Mouse (Mus musculus): ENCODE results near the gene Sesn3. TPM values are rescaled to one million over a fixed set of nuclear protein-coding genes. Genes with fewer than 3 reads are reported as not detected.
"Not testable (repeated sequence)": the region's sequence is repeated elsewhere in the genome, so short reads cannot be mapped to it uniquely, and the experiment has no call there.

Gene Sesn3
- polyA plus RNA-seq (2016; fragmentation: Nextera tagmentation; extraction: Ambion mirVana), result 13.4 and 16.9 TPM in 2 replicates

DNA sequence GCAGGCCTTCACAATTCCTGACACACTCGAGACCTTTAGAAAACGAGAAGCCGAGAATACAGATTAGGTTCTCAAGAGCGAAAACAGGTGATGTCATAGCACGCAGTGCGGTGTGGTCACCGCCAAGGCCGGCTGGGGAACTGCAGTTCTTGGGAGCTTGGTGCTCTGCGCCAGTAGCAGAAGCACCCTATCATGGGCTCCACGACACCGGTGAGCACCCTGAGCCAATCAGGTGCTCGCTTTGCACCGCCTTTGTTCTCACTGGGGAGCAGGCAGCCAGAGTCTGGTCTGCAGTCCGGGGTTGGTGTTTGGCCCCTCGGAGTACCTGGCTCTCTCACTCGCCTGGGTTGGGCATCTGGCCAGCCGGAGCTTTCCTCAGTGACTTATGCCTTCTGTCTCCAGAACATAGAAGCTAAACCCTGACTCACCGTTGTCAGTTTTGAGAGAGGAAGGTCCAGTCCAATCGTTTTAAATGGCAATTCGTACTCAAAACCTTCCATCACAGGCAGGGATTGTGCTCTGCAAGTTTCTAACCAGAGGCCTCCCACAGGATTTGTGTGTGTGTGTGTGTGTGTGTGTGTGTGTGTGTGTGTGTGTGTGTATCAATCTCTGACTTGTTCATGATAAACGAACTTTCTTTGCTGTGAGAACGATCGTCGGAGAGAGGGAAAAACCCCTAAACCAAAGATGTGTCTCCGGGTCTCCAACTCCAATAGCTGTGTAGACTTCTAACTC is at the start of gene Sesn3:
Gene Sesn3, plus strand, starts transcription at position 82 of the 735 bp plus-strand sequence.
- WGBS, result 4% methylated on average over 25 of the region's 25 CpGs

GRCm38 (mm10) chr9:14227086-14227485 is 47.8 kb upstream of the Sesn3 start:
- WGBS, result 87% methylated on average over 2 of the region's 2 CpGs
- not testable (repeated sequence) for H3K36me3 ChIP-seq; H3K27me3 ChIP-seq (ENCODE audit: insufficient read depth, poor library complexity, severe bottlenecking); H3K4me3 ChIP-seq; H3K4me1 ChIP-seq (replicated peaks); H3K9me3 ChIP-seq; H3K27ac ChIP-seq; DNase-seq (ENCODE audit: low spot score)

More for the DNA sequence above, at the start of gene Sesn3:
- H3K9me3 ChIP-seq, result no peaks in the 10 kb centered on the region
- peak within 1 kb of the TSS; percentile 94 for H3K4me3 ChIP-seq
- H3K27ac ChIP-seq, result peak within 1 kb of the TSS; percentile 95
- no peaks in the 10 kb centered on the region for H3K36me3 ChIP-seq
- H3K4me1 ChIP-seq (replicated peaks), result peaks cover 22% of the 10 kb centered on the region
- no peaks in the 10 kb centered on the region for H3K27me3 ChIP-seq (ENCODE audit: insufficient read depth, poor library complexity, severe bottlenecking)
- peak; percentile 83 for DNase-seq (ENCODE audit: low spot score)

DNA sequence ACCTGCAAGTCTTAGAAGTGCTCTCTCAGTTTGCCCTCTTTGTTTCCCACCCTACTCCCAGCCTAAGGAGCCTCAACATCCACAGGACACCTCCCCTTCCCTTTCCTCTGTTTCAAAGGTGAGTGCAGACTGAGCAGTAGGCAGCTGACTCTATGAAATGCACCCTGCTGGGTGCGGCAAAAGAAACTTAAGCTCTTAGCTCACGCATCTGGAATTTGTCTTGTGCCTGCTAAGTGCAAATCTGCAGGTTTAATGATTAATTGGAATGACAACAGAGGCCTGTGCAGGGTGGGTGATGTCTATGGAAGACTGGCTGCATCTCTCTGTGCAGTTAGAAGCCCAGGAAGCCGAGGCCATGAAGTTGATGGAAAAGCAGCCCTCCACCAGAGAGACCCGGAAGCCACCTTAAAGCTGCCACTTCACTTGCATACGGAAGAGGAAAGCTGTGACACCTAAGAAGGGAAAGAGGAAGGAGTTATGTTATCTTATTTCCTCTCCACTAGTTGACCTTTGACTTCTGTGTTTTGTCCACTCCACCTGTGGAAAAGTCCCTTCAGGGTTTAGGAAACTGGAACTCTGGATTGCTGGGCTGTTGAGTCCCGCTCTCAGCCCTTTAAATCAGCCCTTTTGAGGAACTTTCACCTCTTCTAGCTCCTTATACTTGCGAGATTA is 41.0 kb upstream of the Sesn3 start:
- no peaks in the 10 kb centered on the region for H3K9me3 ChIP-seq
- no peak overlapping the region for H3K4me3 ChIP-seq
- H3K36me3 ChIP-seq, result no peaks in the 10 kb centered on the region
- H3K27ac ChIP-seq, result no peak overlapping the region
- H3K27me3 ChIP-seq (ENCODE audit: insufficient read depth, poor library complexity, severe bottlenecking), result no peaks in the 10 kb centered on the region
- peaks cover 5% of the 10 kb centered on the region for H3K4me1 ChIP-seq (replicated peaks)
- DNase-seq (ENCODE audit: low spot score), result no peak
- WGBS, result 50% methylated on average over 7 of the region's 7 CpGs

DNA sequence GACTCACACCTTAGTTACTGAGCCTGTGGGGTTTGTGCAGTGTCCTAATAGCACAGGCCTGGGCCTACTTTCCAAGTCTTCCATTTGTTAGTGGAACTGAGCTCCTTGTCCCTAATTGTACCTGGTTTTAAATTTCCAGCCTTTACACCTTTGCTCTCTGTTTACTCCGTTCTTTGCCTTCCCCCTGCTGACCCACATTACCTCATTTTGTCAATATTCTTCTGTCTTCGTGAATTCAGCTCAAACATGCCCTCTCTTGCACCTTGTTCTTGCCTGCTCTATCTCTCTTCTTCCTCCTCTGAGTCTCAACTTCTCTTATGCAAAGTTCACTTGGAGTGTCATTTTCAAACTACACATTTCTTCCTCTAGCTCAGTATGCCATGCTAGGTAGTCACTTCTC is 39.6 kb upstream of the Sesn3 start:
- Histone ChIP-seq H3K36me3 (no peaks in the 10 kb centered on the region), H3K27ac (no peak overlapping the region), H3K9me3 (no peaks in the 10 kb centered on the region), H3K4me1 (replicated peaks) (peaks cover 5% of the 10 kb centered on the region), H3K4me3 (no peak overlapping the region), H3K27me3 (ENCODE audit: insufficient read depth, poor library complexity, severe bottlenecking) (no peaks in the 10 kb centered on the region)
- 83% methylated on average over 2 of the region's 2 CpGs for WGBS
- no peak for DNase-seq (ENCODE audit: low spot score)

DNA sequence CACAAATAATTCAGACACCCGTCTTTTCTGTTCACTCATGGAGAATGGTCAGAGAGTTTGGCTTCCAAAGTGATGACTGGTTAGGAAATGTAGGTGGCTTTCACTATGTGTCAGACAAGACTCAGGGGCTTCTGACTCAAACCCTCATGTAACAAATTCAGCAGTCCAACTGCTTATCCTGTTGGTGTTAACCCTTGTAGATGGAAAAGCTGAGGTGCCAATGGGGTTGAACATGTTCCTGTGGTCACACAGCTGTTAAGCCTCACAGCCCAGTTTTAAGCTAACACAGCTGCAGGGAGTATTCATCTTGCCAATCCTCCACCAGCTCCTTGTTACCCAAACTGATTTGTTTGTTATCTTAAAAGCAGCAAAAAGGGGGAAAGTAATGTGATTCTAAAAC is 33.9 kb upstream of the Sesn3 start:
- peaks cover 14% of the 10 kb centered on the region for H3K4me1 ChIP-seq (replicated peaks)
- not testable (repeated sequence) for H3K27ac ChIP-seq; H3K4me3 ChIP-seq; H3K27me3 ChIP-seq (ENCODE audit: insufficient read depth, poor library complexity, severe bottlenecking); DNase-seq (ENCODE audit: low spot score); H3K36me3 ChIP-seq; H3K9me3 ChIP-seq
- WGBS, result 63% methylated on average over 1 of the region's 1 CpGs

DNA sequence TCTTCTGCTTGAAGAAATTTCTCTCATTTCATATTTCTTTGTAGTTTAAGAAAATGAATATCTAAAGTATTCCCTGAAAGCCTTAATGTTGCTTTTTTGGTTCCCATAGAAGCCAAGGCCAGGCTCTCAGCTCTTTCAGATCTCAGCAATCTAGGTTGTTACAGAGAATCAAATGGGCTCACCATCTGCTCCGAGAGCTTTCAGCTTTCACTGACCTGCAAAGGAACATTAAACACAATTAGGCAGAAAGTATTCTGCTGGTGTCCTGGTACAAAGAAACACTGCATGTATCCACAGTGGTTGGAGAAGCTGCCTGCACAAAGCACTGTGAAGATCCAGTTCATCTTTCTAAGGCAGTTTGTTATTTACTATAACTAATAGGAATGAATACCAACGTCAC is 32.6 kb upstream of the Sesn3 start:
- no peak overlapping the region for H3K4me3 ChIP-seq
- H3K27me3 ChIP-seq (ENCODE audit: insufficient read depth, poor library complexity, severe bottlenecking), result no peaks in the 10 kb centered on the region
- no peak for DNase-seq (ENCODE audit: low spot score)
- H3K4me1 ChIP-seq (replicated peaks), result peaks cover 19% of the 10 kb centered on the region
- H3K36me3 ChIP-seq, result no peaks in the 10 kb centered on the region
- H3K27ac ChIP-seq, result no peak overlapping the region
- H3K9me3 ChIP-seq, result no peaks in the 10 kb centered on the region
- WGBS, result 79% methylated on average over 2 of the region's 2 CpGs

DNA sequence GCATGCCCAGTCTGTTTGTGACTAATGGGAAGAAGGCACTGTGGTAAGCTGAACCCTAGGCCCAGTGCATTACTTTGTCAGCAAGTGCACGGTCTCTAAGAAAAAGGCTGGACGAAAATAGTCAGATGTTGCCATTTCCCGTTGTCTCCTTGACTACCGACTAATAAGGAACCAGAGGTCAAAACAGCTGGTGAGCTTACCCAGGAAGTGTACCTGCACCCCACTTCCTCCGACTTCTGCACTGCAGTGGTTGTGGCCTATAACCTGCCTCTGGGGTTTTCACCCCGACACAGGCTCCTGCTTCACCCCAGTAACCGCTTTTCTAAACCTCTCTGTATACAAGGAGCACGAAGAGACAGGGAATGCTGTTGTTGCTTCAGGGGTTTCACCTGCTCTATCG is 30.3 kb upstream of the Sesn3 start:
- H3K4me1 ChIP-seq (replicated peaks), result peaks cover 21% of the 10 kb centered on the region
- H3K36me3 ChIP-seq, result no peaks in the 10 kb centered on the region
- no peak overlapping the region for H3K4me3 ChIP-seq
- DNase-seq (ENCODE audit: low spot score), result no peak
- H3K27me3 ChIP-seq (ENCODE audit: insufficient read depth, poor library complexity, severe bottlenecking), result no peaks in the 10 kb centered on the region
- no peak overlapping the region for H3K27ac ChIP-seq
- no peaks in the 10 kb centered on the region for H3K9me3 ChIP-seq
- WGBS, result 37% methylated on average over 9 of the region's 9 CpGs

GRCm38 (mm10) chr9:14245013-14245586 is 29.8 kb upstream of the Sesn3 start:
- Histone ChIP-seq H3K27ac (no peak overlapping the region), H3K4me1 (replicated peaks) (peaks cover 21% of the 10 kb centered on the region), H3K9me3 (no peaks in the 10 kb centered on the region), H3K27me3 (ENCODE audit: insufficient read depth, poor library complexity, severe bottlenecking) (no peaks in the 10 kb centered on the region), H3K36me3 (no peaks in the 10 kb centered on the region), H3K4me3 (no peak overlapping the region)
- DNase-seq (ENCODE audit: low spot score), result no peak
- 35% methylated on average over 7 of the region's 7 CpGs for WGBS

DNA sequence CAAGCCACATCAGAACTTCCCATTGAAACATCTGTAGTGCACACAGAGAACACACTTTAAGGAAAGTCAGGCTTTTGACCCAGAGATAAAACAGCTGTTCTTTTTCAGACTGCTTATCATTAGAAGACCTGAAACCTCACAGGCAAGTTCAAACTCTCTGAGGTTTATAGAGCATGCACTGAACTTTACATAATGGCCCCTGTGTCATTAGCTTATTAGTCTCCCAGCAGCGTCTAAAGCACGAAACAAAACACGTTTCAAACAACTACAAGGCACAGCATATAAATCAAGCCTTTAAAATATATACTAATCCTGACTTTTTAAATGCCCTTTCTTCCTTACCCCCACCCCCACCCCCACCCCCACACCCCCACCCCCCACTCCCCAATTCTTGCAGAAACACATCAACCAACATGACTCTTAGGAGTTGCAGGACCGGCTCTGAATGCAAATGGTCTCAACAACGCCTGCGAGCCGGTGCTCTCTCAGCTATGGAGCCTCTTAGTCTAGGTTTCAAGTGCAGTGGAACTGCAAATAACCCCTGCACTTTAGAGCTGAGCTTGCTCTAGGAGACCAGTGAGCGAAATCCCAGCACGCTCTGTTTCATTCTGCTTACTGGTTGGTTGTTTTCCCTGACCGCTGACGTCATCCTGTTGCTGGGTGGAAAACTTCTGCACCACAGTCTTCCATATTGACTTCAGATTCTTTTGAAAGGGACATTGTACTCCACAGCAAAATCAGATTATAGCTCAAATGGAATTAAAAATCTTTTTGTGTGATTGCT is 28.7 kb upstream of the Sesn3 start:
- WGBS, result 34% methylated on average over 11 of the region's 11 CpGs
- no peak overlapping the region for H3K4me3 ChIP-seq
- no peaks in the 10 kb centered on the region for H3K9me3 ChIP-seq
- DNase-seq (ENCODE audit: low spot score), result peak; percentile 50
- no peak overlapping the region for H3K27ac ChIP-seq
- H3K4me1 ChIP-seq (replicated peaks), result peaks cover 21% of the 10 kb centered on the region
- no peaks in the 10 kb centered on the region for H3K36me3 ChIP-seq
- H3K27me3 ChIP-seq (ENCODE audit: insufficient read depth, poor library complexity, severe bottlenecking), result no peaks in the 10 kb centered on the region

GRCm38 (mm10) chr9:14247480-14248208 is 27.2 kb upstream of the Sesn3 start:
- 74% methylated on average over 12 of the region's 12 CpGs for WGBS
- no peak overlapping the region for H3K4me3 ChIP-seq
- H3K9me3 ChIP-seq, result no peaks in the 10 kb centered on the region
- H3K4me1 ChIP-seq (replicated peaks), result peaks cover 21% of the 10 kb centered on the region
- H3K36me3 ChIP-seq, result no peaks in the 10 kb centered on the region
- DNase-seq (ENCODE audit: low spot score), result no peak
- H3K27me3 ChIP-seq (ENCODE audit: insufficient read depth, poor library complexity, severe bottlenecking), result no peaks in the 10 kb centered on the region
- H3K27ac ChIP-seq, result no peak overlapping the region

- Histone ChIP-seq H3K36me3 (no peaks in the 10 kb centered on the region), H3K27ac (no peak overlapping the region), H3K27me3 (ENCODE audit: insufficient read depth, poor library complexity, severe bottlenecking) (no peaks in the 10 kb centered on the region), H3K9me3 (no peaks in the 10 kb centered on the region), H3K4me1 (replicated peaks) (peaks cover 21% of the 10 kb centered on the region), H3K4me3 (no peak overlapping the region)
- WGBS, result 79% methylated on average over 3 of the region's 3 CpGs
- DNase-seq (ENCODE audit: low spot score), result no peak
Measured at GRCm38 (mm10) chr9:14248209-14248596, 26.7 kb upstream of the Sesn3 start.

DNA sequence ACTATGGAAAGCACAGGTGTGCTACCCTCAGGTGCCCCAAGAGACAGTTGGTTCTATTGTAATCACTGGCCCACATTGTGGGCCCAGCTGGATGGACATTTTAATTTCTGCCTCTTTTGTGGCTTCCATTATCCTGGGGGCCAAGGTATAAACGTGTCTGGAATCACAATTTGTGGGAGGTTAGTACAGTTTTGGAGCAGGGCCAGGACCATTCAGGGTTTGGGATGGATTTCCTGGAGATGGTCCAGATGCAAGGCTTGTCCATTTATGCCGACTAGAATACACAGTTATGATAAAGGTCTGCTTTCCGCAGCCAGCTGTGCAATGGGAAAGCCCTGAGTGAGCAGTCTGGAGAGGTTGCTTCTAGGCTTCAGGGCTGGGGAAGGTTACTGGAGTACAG is 13.7 kb upstream of the Sesn3 start:
- Histone ChIP-seq H3K36me3 (no peaks in the 10 kb centered on the region), H3K4me3 (no peak overlapping the region), H3K4me1 (replicated peaks) (no peaks in the 10 kb centered on the region), H3K9me3 (no peaks in the 10 kb centered on the region), H3K27ac (no peak overlapping the region), H3K27me3 (ENCODE audit: insufficient read depth, poor library complexity, severe bottlenecking) (no peaks in the 10 kb centered on the region)
- 72% methylated on average over 3 of the region's 3 CpGs for WGBS
- DNase-seq (ENCODE audit: low spot score), result no peak

All from hindbrain, embryonic 10.5 days (tissue).